Mouse (Mus musculus) stomach, postnatal 0 days (tissue): Measurements from ENCODE around the gene Acoxl. TPM values are rescaled to one million over a fixed set of nuclear protein-coding genes. Genes with fewer than 3 reads are reported as not detected.

Source experiments
- ATAC-seq: fragments of 200-750 bp; cut with Nextera tagmentation; 2 replicates; pipeline ENCODE4 v1.8.0; 2017; ENCODE audit not compliant: low FRiP score, low TSS enrichment
- DNase-seq: peaks from one replicate; pipeline ENCODE4 v3.0.0-alpha.2; 2016; ENCODE audit warnings: low spot score
- H3K27ac ChIP-seq: fragments of 300-500 bp; sonication (generic); replicated peaks from 2 replicates; pipeline ENCODE4 v1.5.1; 2014; ENCODE audit warnings: mild to moderate bottlenecking, control low read depth
- H3K27me3 ChIP-seq: fragments of 300-500 bp; sonication (generic); 2 replicates; pipeline ENCODE4 v1.6.1; 2014; ENCODE audit warnings: low read length; ENCODE audit not compliant: control insufficient read depth, insufficient read depth
- H3K36me3 ChIP-seq: fragments of 300-500 bp; sonication (generic); 2 replicates; pipeline ENCODE4 v1.6.1; 2014; ENCODE audit warnings: low read length, mixed read lengths; ENCODE audit not compliant: control insufficient read depth, insufficient read depth
- H3K4me1 ChIP-seq: fragments of 300-500 bp; sonication (generic); replicated peaks from 2 replicates; pipeline ENCODE4 v1.6.1; 2014; ENCODE audit warnings: antibody characterized with exemption; ENCODE audit not compliant: control insufficient read depth, insufficient read depth
- H3K4me2 ChIP-seq: fragments of 300-500 bp; sonication (generic); replicated peaks from 2 replicates; pipeline ENCODE4 v1.6.1; 2014; ENCODE audit warnings: low read depth, mild to moderate bottlenecking, control low read depth, moderate library complexity
- H3K4me3 ChIP-seq: fragments of 300-500 bp; sonication (generic); 2 replicates; pipeline ENCODE4 v1.5.1; 2014; ENCODE audit warnings: low read depth, low read length, control low read depth
- H3K9ac ChIP-seq: fragments of 300-500 bp; sonication (generic); 2 replicates; pipeline ENCODE4 v1.6.1; 2014; ENCODE audit warnings: mild to moderate bottlenecking, low read length, control low read depth, mixed read lengths
- H3K9me3 ChIP-seq: fragments of 300-500 bp; sonication (generic); 2 replicates; pipeline ENCODE4 v1.6.1; 2016; ENCODE audit warnings: low read length; ENCODE audit not compliant: control insufficient read depth
- CTCF ChIP-seq: IDR thresholded peaks from 2 replicates; pipeline ENCODE4 v1.5.1; 2016; ENCODE audit warnings: antibody characterized with exemption, low read depth, mild to moderate bottlenecking, moderate library complexity
- EP300 ChIP-seq: optimal IDR thresholded peaks from 2 replicates; pipeline ENCODE3; 2016; ENCODE audit warnings: antibody characterized with exemption
- WGBS: fragments of 180-500 bp; shearing (Covaris S2); extraction: QIAGEN DNeasy Blood & Tissue Kit; methylation state at CpG from one replicate; pipeline ENCODE4 v1.1.7; 2014; 5-methylcytosine and 5-hydroxymethylcytosine counted together
- polyA plus RNA-seq: library from polyadenylated mRNA; unstranded; fragments of >200 nt; fragmentation: Nextera tagmentation; extraction: Ambion mirVana; gene quantifications from 2 replicates; pipeline ENCODE4 v1.2.1, GENCODE M21; 2015

The Acoxl gene
- polyA plus RNA-seq, 1 experiment from 2014 or later = 0.17 TPM

- no peak overlapping the region for H3K27ac ChIP-seq
- no peak for ATAC-seq
- DNase-seq = no peak
- TF ChIP-seq CTCF = no peak
- TF ChIP-seq EP300 = no peak
- H3K4me1 ChIP-seq = peaks cover 4% of the 10 kb centered on the region; the same call in 1 of the 2 replicates
- peaks cover 5% of the 10 kb centered on the region; the same call in 1 of the 2 replicates for H3K36me3 ChIP-seq
- H3K9ac ChIP-seq = no peak overlapping the region
- no peaks in the 10 kb centered on the region for H3K27me3 ChIP-seq
- H3K4me3 ChIP-seq = no peak overlapping the region
- H3K9me3 ChIP-seq = no peaks in the 10 kb centered on the region
- WGBS = 77% methylated on average over 11 of the region's 11 CpGs
- no peak overlapping the region for H3K4me2 ChIP-seq
Observed at GRCm38 (mm10) chr2:128153551-128153910, 314.9 kb downstream of the Acoxl start.

- ATAC-seq = no peak
- Histone ChIP-seq H3K9ac (no peak overlapping the region), H3K36me3 (no peaks in the 10 kb centered on the region), H3K4me3 (no peak overlapping the region), H3K4me1 (peaks cover 8% of the 10 kb centered on the region; the same call in 1 of the 2 replicates), H3K27ac (no peak overlapping the region), H3K27me3 (no peaks in the 10 kb centered on the region), H3K9me3 (no peaks in the 10 kb centered on the region), H3K4me2 (no peak overlapping the region)
- DNase-seq = no peak
- 88% methylated on average over 13 of the region's 13 CpGs for whole genome bisulfite sequencing
- TF ChIP-seq CTCF (no peak), EP300 (no peak)
Observed at GRCm38 (mm10) chr2:128155412-128156066, 316.9 kb downstream of the Acoxl start.

- Histone ChIP-seq H3K4me3 (no peak overlapping the region), H3K9me3 (no peaks in the 10 kb centered on the region), H3K9ac (no peak overlapping the region), H3K27me3 (no peaks in the 10 kb centered on the region), H3K4me2 (no peak overlapping the region), H3K36me3 (no peaks in the 10 kb centered on the region), H3K27ac (no peak overlapping the region), H3K4me1 (peaks cover 8% of the 10 kb centered on the region; the same call in 1 of the 2 replicates)
- no peak for ATAC-seq
- no peak for DNase-seq
- TF ChIP-seq EP300 (no peak), CTCF (no peak)
- 77% methylated on average over 5 of the region's 5 CpGs for WGBS
Observed at GRCm38 (mm10) chr2:128156067-128156462, 317.4 kb downstream of the Acoxl start.

GRCm38 (mm10) chr2:128156557-128157412 is 318.1 kb downstream of the Acoxl start:
- no peak overlapping the region for H3K27ac ChIP-seq
- no peak overlapping the region for H3K4me2 ChIP-seq
- DNase-seq (no peak), ATAC-seq (no peak)
- TF ChIP-seq CTCF (no peak), EP300 (no peak)
- no peaks in the 10 kb centered on the region for H3K9me3 ChIP-seq
- H3K27me3 ChIP-seq = no peaks in the 10 kb centered on the region
- no peak overlapping the region for H3K4me3 ChIP-seq
- peaks cover 8% of the 10 kb centered on the region; the same call in 1 of the 2 replicates for H3K4me1 ChIP-seq
- no peaks in the 10 kb centered on the region for H3K36me3 ChIP-seq
- H3K9ac ChIP-seq = no peak overlapping the region
- 46% methylated on average over 12 of the region's 12 CpGs for WGBS

- Histone ChIP-seq H3K9me3 (no peaks in the 10 kb centered on the region), H3K36me3 (no peaks in the 10 kb centered on the region), H3K9ac (no peak overlapping the region; the same call in 1 of the 2 replicates), H3K4me3 (no peak overlapping the region), H3K27ac (peak overlapping the region; percentile 49; the same call in 1 of the 2 replicates), H3K4me2 (no peak overlapping the region), H3K4me1 (peaks cover 8% of the 10 kb centered on the region; the same call in 1 of the 2 replicates), H3K27me3 (no peaks in the 10 kb centered on the region)
- TF ChIP-seq EP300 (no peak), CTCF (no peak)
- no peak for DNase-seq
- 39% methylated on average over 17 of the region's 17 CpGs for WGBS
- no peak for ATAC-seq
Observed at GRCm38 (mm10) chr2:128158734-128159410, 320.2 kb downstream of the Acoxl start.
